ENCODE assay signal across 37 mouse cellular contexts in the genomic region with DNA sequence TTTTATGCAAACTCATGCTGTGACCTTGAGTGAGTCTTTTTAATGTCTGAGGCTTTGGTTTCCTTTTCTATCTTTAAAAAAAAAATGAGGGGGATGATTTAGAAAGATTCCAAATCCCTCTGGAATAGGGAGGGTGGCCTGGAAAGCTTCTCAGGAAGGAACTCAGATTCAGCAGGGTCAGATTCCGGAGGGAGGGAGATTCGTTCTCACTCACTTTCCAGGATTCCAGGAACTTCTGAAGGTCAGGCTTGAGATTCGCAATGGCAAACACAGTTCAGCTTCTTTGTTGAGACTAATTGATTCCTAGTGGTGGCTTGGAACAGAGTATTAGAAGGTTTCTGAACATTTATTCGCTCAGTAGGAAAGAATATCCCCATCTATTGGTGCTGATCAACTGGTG. TPM values are rescaled to one million over a fixed set of nuclear protein-coding genes. Genes with fewer than 3 reads are reported as not detected.
DNase-seq lines count a peak whose midpoint lies in the region; ATAC-seq and TF ChIP-seq lines count a peak whose summit lies in the region.
"Had no signal": no experiment of that assay in that cellular context is flagged by ENCODE, and none has a peak within 500 bp of the region (broad histone marks: within the 10 kb centered on the region; RNA-seq: fewer than 3 reads in every experiment).

No protein-coding gene starts in this region.

- no peak overlapping the region for H3K9ac ChIP-seq in kidney, embryonic 14.5 days (ENCODE audit: low read depth, low read length)
- H3K9ac ChIP-seq in ES-Bruce4 (ENCODE audit: low read depth, poor library complexity, severe bottlenecking) = 0 out of 2 replicates have a peak overlapping the region, but pooled peaks have one; percentile 26
- H3K9ac ChIP-seq: embryonic facial prominence, embryonic 12.5 days; hindbrain, embryonic 12.5 days; limb, embryonic 13.5 days; lung, embryonic 15.5 days; midbrain, embryonic 15.5 days; neural tube, embryonic 15.5 days had no signal

- TF ChIP-seq CTCF in layer of hippocampus, adult 2 months (conservative IDR thresholded peaks at IDR 0.05) = no peak; the same call in 1 of the 2 replicates
- no peak for TF ChIP-seq CTCF in ES-Bruce4 (IDR thresholded peaks at IDR 0.05; ENCODE audit: low read depth, low read length)

- H3K9me3 ChIP-seq in kidney, embryonic 14.5 days (ENCODE audit: control insufficient read depth, low read length) = no peaks in the 10 kb centered on the region
- H3K9me3 ChIP-seq in ES-Bruce4 (replicated peaks; ENCODE audit: control insufficient read depth, insufficient read depth, low read length, poor library complexity, severe bottlenecking) = no peaks in the 10 kb centered on the region
- H3K9me3 ChIP-seq: embryonic facial prominence, embryonic 12.5 days; hindbrain, embryonic 12.5 days; limb, embryonic 13.5 days; lung, embryonic 15.5 days; midbrain, embryonic 15.5 days; neural tube, embryonic 15.5 days had no signal

- H3K4me1 ChIP-seq in kidney, embryonic 14.5 days (ENCODE audit: control insufficient read depth, insufficient read depth, low read length) = peaks cover 8% of the 10 kb centered on the region; the same call in 1 of the 2 replicates
- peaks cover 8% of the 10 kb centered on the region for H3K4me1 ChIP-seq in ES-Bruce4 (ENCODE audit: control insufficient read depth, insufficient read depth, low read length)

- H3K36me3 ChIP-seq in kidney, embryonic 14.5 days (ENCODE audit: control insufficient read depth, insufficient read depth, low read length) = no peaks in the 10 kb centered on the region
- H3K36me3 ChIP-seq in ES-Bruce4 (ENCODE audit: control insufficient read depth, insufficient read depth, low read length, poor library complexity, severe bottlenecking) = no peaks in the 10 kb centered on the region
- H3K36me3 ChIP-seq: lung, embryonic 15.5 days had no signal

- H3K27ac ChIP-seq in kidney, embryonic 14.5 days (ENCODE audit: low read depth, low read length) = no peak overlapping the region
- peak overlapping the region; percentile 50; the same call in 1 of the 2 replicates for H3K27ac ChIP-seq in layer of hippocampus, adult 2 months
- H3K27ac ChIP-seq in ES-Bruce4 (ENCODE audit: insufficient read depth, low read length) = peak overlapping the region; percentile 54
- H3K27ac ChIP-seq: embryonic facial prominence, embryonic 12.5 days; hindbrain, embryonic 12.5 days; hindbrain, postnatal 0 days; limb, embryonic 13.5 days; lung, embryonic 15.5 days; midbrain, embryonic 15.5 days; neural tube, embryonic 15.5 days had no signal

- WGBS in kidney, embryonic 14.5 days = 55% methylated on average over 4 of the region's 4 CpGs

- no peak overlapping the region for H3K4me3 ChIP-seq in kidney, embryonic 14.5 days (ENCODE audit: low read length)
- H3K4me3 ChIP-seq in layer of hippocampus, adult 2 months = no peak overlapping the region
- no peak overlapping the region for H3K4me3 ChIP-seq in ES-Bruce4 (ENCODE audit: low read depth, low read length)
- H3K4me3 ChIP-seq: embryonic facial prominence, embryonic 12.5 days; hindbrain, embryonic 12.5 days; limb, embryonic 13.5 days; lung, embryonic 15.5 days; megakaryocyte, embryonic 14.5 days; midbrain, embryonic 15.5 days; neural tube, embryonic 15.5 days had no signal

- TF ChIP-seq POLR2A in ES-Bruce4 (IDR thresholded peaks at IDR 0.05; ENCODE audit: insufficient read depth, low read length) = no peak

- peaks cover 8% of the 10 kb centered on the region; the same call in 1 of the 2 replicates for H3K27me3 ChIP-seq in kidney, embryonic 14.5 days (ENCODE audit: control insufficient read depth, insufficient read depth, low read length)
- no peaks in the 10 kb centered on the region for H3K27me3 ChIP-seq in ES-Bruce4 (ENCODE audit: control insufficient read depth, insufficient read depth, low read length, poor library complexity, severe bottlenecking)

- peak; percentile 43 for DNase-seq in kidney, adult 9 months
- no peak for DNase-seq in layer of hippocampus, adult 2 months (ENCODE audit: low spot score in 2 of 2)
- DNase-seq in layer of hippocampus, adult 11-12 months (ENCODE audit: low spot score) = no peak
- peak; percentile 85 for DNase-seq in R1 (ENCODE audit: low read depth, low spot score)
- DNase-seq in embryo, embryonic 9.5 days (ENCODE audit: extremely low spot score) = no peak
- DNase-seq: adrenal gland, adult 2 months; cerebellum, adult 8-10 months; cerebellum, postnatal 36 days; gastrocnemius, postnatal 36 days; heart, adult 18-20 months; heart, postnatal 36 days; lung, postnatal 36 days; retina, postnatal 1 day; right cerebral cortex, postnatal 14 days; thymus, postnatal 14 days had no signal

- no peak for TF ChIP-seq EP300 in ES-Bruce4 (IDR thresholded peaks at IDR 0.05; ENCODE audit: insufficient read depth, low read depth, low read length)

- no peak overlapping the region for H3K4me2 ChIP-seq in kidney, embryonic 14.5 days (replicated peaks; ENCODE audit: low read depth, low read length)
- H3K4me2 ChIP-seq: embryonic facial prominence, embryonic 12.5 days; heart, embryonic 11.5 days; hindbrain, embryonic 12.5 days; limb, embryonic 13.5 days; liver, embryonic 11.5 days; lung, embryonic 15.5 days; midbrain, embryonic 15.5 days; neural tube, embryonic 15.5 days had no signal

- ATAC-seq in kidney, embryonic 14.5 days (ENCODE audit: low FRiP score, low TSS enrichment) = no peak
- ATAC-seq: activated CD4-positive, CD25-positive, alpha-beta regulatory T cell, adult 4 months; CD4-positive, CD25-positive, alpha-beta regulatory T cell, adult 4 months; forebrain, embryonic 14.5 days; hindbrain, postnatal 0 days; intestine, postnatal 0 days; midbrain, embryonic 15.5 days; Patski had no signal

RNA-seq across cellular contexts. Expression of gene Cacng8, which starts 20.1 kb away (rescaled TPM):
- 1.8 and 2.7 TPM in 2 replicates for polyA plus RNA-seq in kidney, embryonic 14.5 days (2014; fragmentation: Nextera tagmentation; extraction: Ambion mirVana)
- 100 to 1,000 TPM; 411 to 415 TPM for total RNA-seq in layer of hippocampus, adult 2 months (2021)
- polyA plus RNA-seq in ES-Bruce4 (2011; ENCODE audit: insufficient read depth, insufficient read length, low read depth, missing spikeins) = 5.2 and 7.6 TPM in 2 replicates
- total RNA-seq: gastrocnemius, adult 18-20 months; gastrocnemius, postnatal 36 days; heart, adult 18-20 months; heart, postnatal 36 days had no signal
- polyA plus RNA-seq: activated CD4-positive, CD25-positive, alpha-beta regulatory T cell, adult 4 months; CD4-positive, CD25-positive, alpha-beta regulatory T cell, adult 4 months; liver, embryonic 16.5 days had no signal

RNA-seq across cellular contexts. Expression of gene Cacng7, which starts 37.7 kb away (rescaled TPM):
- 2.2 and 2.8 TPM in 2 replicates for polyA plus RNA-seq in kidney, embryonic 14.5 days (2014; fragmentation: Nextera tagmentation; extraction: Ambion mirVana)
- total RNA-seq in layer of hippocampus, adult 2 months (2021) = 100 to 1,000 TPM; 128 to 138 TPM
- 57.6 and 60.5 TPM in 2 replicates for polyA plus RNA-seq in ES-Bruce4 (2011; ENCODE audit: insufficient read depth, insufficient read length, low read depth, missing spikeins)
- polyA plus RNA-seq: activated CD4-positive, CD25-positive, alpha-beta regulatory T cell, adult 4 months; CD4-positive, CD25-positive, alpha-beta regulatory T cell, adult 4 months; liver, embryonic 16.5 days had no signal

RNA-seq across cellular contexts. Expression of gene Cacng6, which starts 53.6 kb away (rescaled TPM):
- polyA plus RNA-seq in kidney, embryonic 14.5 days (2014; fragmentation: Nextera tagmentation; extraction: Ambion mirVana) = not detected in 2 replicates
- 1 to 10 TPM; 1.9 to 2.2 TPM for total RNA-seq in layer of hippocampus, adult 2 months (2021)
- polyA plus RNA-seq in ES-Bruce4 (2011; ENCODE audit: insufficient read depth, insufficient read length, low read depth, missing spikeins) = 16.6 and 17.6 TPM in 2 replicates
- total RNA-seq: hindbrain, postnatal 0 days; MEL had no signal
- polyA plus RNA-seq: activated CD4-positive, CD25-positive, alpha-beta regulatory T cell, adult 4 months; adrenal gland, adult 2 months; CD4-positive, CD25-positive, alpha-beta regulatory T cell, adult 4 months; liver, embryonic 11.5 days; lung, embryonic 15.5 days; midbrain, embryonic 15.5 days; Patski; small intestine, adult 2 months; urinary bladder, adult 2 months had no signal

Comparison
In these comparisons a context has a peak if more than half of its experiments do, and no peak if none do; other contexts are left out.
1. DNase-seq: peak in kidney, adult 9 months (single experiment) and R1 (single experiment); none in layer of hippocampus, adult 2 months (0 of 2), layer of hippocampus, adult 11-12 months (single experiment) and embryo, embryonic 9.5 days (single experiment).
2. RNA of gene Cacng7, which starts 37.7 kb away (polyA plus RNA-seq): 57.6 to 60.5 TPM in ES-Bruce4; 2.2 to 2.8 TPM in kidney, embryonic 14.5 days; every median in the first group is over 10 times any median in the second.
3. RNA of gene Cacng6, which starts 53.6 kb away (polyA plus RNA-seq): 16.6 to 17.6 TPM in ES-Bruce4; not detected in kidney, embryonic 14.5 days; every median in the first group is over 10 times any median in the second.